Mouse (Mus musculus) right cerebral cortex, postnatal 25 days (tissue): ENCODE data around the gene Fam71e1.

ENCODE experiments used
- DNase-seq: peaks from one replicate; pipeline ENCODE4 v3.0.0; 2022

Gene Fam71e1

GRCm38 (mm10) chr7:44501563-44502115 lies 5.3 kb downstream of the Fam71e1 start:
- peak; percentile 61 for DNase-seq

- no peak for DNase-seq
These were observed 11.1 kb downstream of the Fam71e1 start for GRCm38 (mm10) chr7:44507491-44507890.

- no peak for DNase-seq
These were observed 23.0 kb downstream of the Fam71e1 start for GRCm38 (mm10) chr7:44519240-44519913.

- DNase-seq, result no peak
These were observed 24.6 kb downstream of the Fam71e1 start for GRCm38 (mm10) chr7:44520990-44521389.

GRCm38 (mm10) chr7:44521710-44522109 lies 25.3 kb downstream of the Fam71e1 start:
- no peak for DNase-seq

GRCm38 (mm10) chr7:44523056-44523455 lies 26.7 kb downstream of the Fam71e1 start:
- no peak for DNase-seq

- DNase-seq, result no peak
These were observed 28.1 kb downstream of the Fam71e1 start, which contains the start of gene Mybpc2 for GRCm38 (mm10) chr7:44524502-44524901. Gene Mybpc2, minus strand, starts transcription at chr7:44524656.

- peak; percentile 31 for DNase-seq
These were observed 28.9 kb downstream of the Fam71e1 start for GRCm38 (mm10) chr7:44525126-44525832.

GRCm38 (mm10) chr7:44526414-44527154 lies 30.2 kb downstream of the Fam71e1 start:
- DNase-seq, result no peak

GRCm38 (mm10) chr7:44527483-44528398 lies 31.4 kb downstream of the Fam71e1 start:
- peak; percentile 79 for DNase-seq

- DNase-seq, result no peak
These were observed 33.1 kb downstream of the Fam71e1 start for GRCm38 (mm10) chr7:44529518-44529917.

GRCm38 (mm10) chr7:44530507-44530906 lies 34.1 kb downstream of the Fam71e1 start:
- no peak for DNase-seq

- DNase-seq, result no peak
These were observed 34.8 kb downstream of the Fam71e1 start for GRCm38 (mm10) chr7:44531207-44531606.

GRCm38 (mm10) chr7:44531946-44532732 lies 35.8 kb downstream of the Fam71e1 start, which contains the start of gene Spib:
Gene Spib, minus strand, starts transcription at chr7:44532071.
- no peak for DNase-seq

- DNase-seq, result no peak
These were observed 36.8 kb downstream of the Fam71e1 start for GRCm38 (mm10) chr7:44532918-44533745.

GRCm38 (mm10) chr7:44533746-44534045 lies 37.3 kb downstream of the Fam71e1 start:
- DNase-seq, result no peak

GRCm38 (mm10) chr7:44534242-44534641 lies 37.9 kb downstream of the Fam71e1 start:
- no peak for DNase-seq

- no peak for DNase-seq
These were observed 38.5 kb downstream of the Fam71e1 start for GRCm38 (mm10) chr7:44534656-44535441.
